Mouse (Mus musculus) heart, embryonic 11.5 days (tissue): ENCODE results near the gene Fam193a. TPM values are rescaled to one million over a fixed set of nuclear protein-coding genes. Genes with fewer than 3 reads are reported as not detected.

Experiments used
- ATAC-seq: fragments of 200-750 bp; cut with Nextera tagmentation; replicated peaks from 2 replicates; pipeline ENCODE4 v1.8.0; 2017; ENCODE audit warnings: moderate library complexity; ENCODE audit not compliant: insufficient number of reproducible peaks, low FRiP score, low TSS enrichment
- H3K27ac ChIP-seq: fragments of 300-500 bp; sonication (generic); 2 replicates; pipeline ENCODE4 v1.5.1; 2014; ENCODE audit warnings: mild to moderate bottlenecking, low read depth, low read length
- H3K27me3 ChIP-seq: fragments of 300-500 bp; sonication (generic); 2 replicates; pipeline ENCODE4 v1.6.1; 2014; ENCODE audit warnings: mild to moderate bottlenecking, low read length, mixed read lengths; ENCODE audit not compliant: control insufficient read depth, insufficient read depth
- H3K36me3 ChIP-seq: fragments of 300-500 bp; sonication (generic); 2 replicates; pipeline ENCODE4 v1.6.1; 2014; ENCODE audit warnings: mild to moderate bottlenecking, low read length, moderate library complexity, mixed read lengths; ENCODE audit not compliant: control insufficient read depth, insufficient read depth
- H3K4me1 ChIP-seq: fragments of 300-500 bp; sonication (generic); 2 replicates; pipeline ENCODE4 v1.6.1; 2014; ENCODE audit warnings: low read length; ENCODE audit not compliant: control insufficient read depth, insufficient read depth
- H3K4me2 ChIP-seq: fragments of 300-500 bp; sonication (generic); 2 replicates; pipeline ENCODE4 v1.6.1; 2014; ENCODE audit warnings: mild to moderate bottlenecking, moderate library complexity
- H3K4me3 ChIP-seq: fragments of 300-500 bp; sonication (generic); 2 replicates; pipeline ENCODE4 v1.5.1; 2014; ENCODE audit warnings: low read depth, low read length
- H3K9ac ChIP-seq: fragments of 300-500 bp; sonication (generic); 2 replicates; pipeline ENCODE4 v1.6.1; 2014; ENCODE audit warnings: mild to moderate bottlenecking, low read depth, low read length, moderate library complexity
- H3K9me3 ChIP-seq: fragments of 300-500 bp; sonication (generic); replicated peaks from 2 replicates; pipeline ENCODE4 v1.6.1; 2016; ENCODE audit warnings: low read length; ENCODE audit not compliant: control insufficient read depth
- WGBS: fragments of 180-500 bp; shearing (Covaris S2); extraction: QIAGEN DNeasy Blood & Tissue Kit; methylation state at CpG from one replicate; pipeline ENCODE4 v1.1.7; 2014; ENCODE audit not compliant: insufficient replicate concordance; 5-methylcytosine and 5-hydroxymethylcytosine counted together
- polyA plus RNA-seq: library from polyadenylated mRNA; unstranded; fragments of >200 nt; fragmentation: Nextera tagmentation; extraction: Ambion mirVana; gene quantifications from 2 replicates; pipeline ENCODE4 v1.2.1, GENCODE M21; 2014

Gene Fam193a
- polyA plus RNA-seq, 1 experiment from 2014 or later, result 12.0 TPM

- WGBS, result 33% methylated on average over 8 of the region's 8 CpGs
- Histone ChIP-seq H3K4me2 (peak overlapping the region; percentile 71), H3K27me3 (no peaks in the 10 kb centered on the region), H3K9me3 (no peaks in the 10 kb centered on the region), H3K4me3 (peak overlapping the region; percentile 96), H3K9ac (peak overlapping the region; percentile 88), H3K36me3 (no peaks in the 10 kb centered on the region), H3K27ac (no peak overlapping the region), H3K4me1 (peaks cover 16% of the 10 kb centered on the region)
- ATAC-seq, result no peak
Measured at GRCm38 (mm10) chr5:34370840-34371239, 1.1 kb downstream of the Fam193a start.

- no peaks in the 10 kb centered on the region for H3K36me3 ChIP-seq
- H3K9me3 ChIP-seq, result no peaks in the 10 kb centered on the region
- H3K4me1 ChIP-seq, result peaks cover 16% of the 10 kb centered on the region
- H3K4me3 ChIP-seq, result no peak overlapping the region
- no peak for ATAC-seq
- peak overlapping the region; percentile 2; the same call in 1 of the 2 replicates for H3K4me2 ChIP-seq
- H3K9ac ChIP-seq, result no peak overlapping the region
- H3K27me3 ChIP-seq, result no peaks in the 10 kb centered on the region
- H3K27ac ChIP-seq, result no peak overlapping the region
Measured at GRCm38 (mm10) chr5:34372141-34372540, 2.4 kb downstream of the Fam193a start.

- no peak for ATAC-seq
- H3K27ac ChIP-seq, result no peak overlapping the region
- H3K4me2 ChIP-seq, result no peak overlapping the region; the same call in 1 of the 2 replicates
- H3K9ac ChIP-seq, result no peak overlapping the region
- no peaks in the 10 kb centered on the region for H3K36me3 ChIP-seq
- H3K27me3 ChIP-seq, result no peaks in the 10 kb centered on the region
- H3K4me1 ChIP-seq, result peaks cover 16% of the 10 kb centered on the region
- H3K9me3 ChIP-seq, result no peaks in the 10 kb centered on the region
- no peak overlapping the region for H3K4me3 ChIP-seq
Measured at GRCm38 (mm10) chr5:34372541-34372940, 2.8 kb downstream of the Fam193a start.

GRCm38 (mm10) chr5:34378787-34379186 is 9.1 kb downstream of the Fam193a start:
- H3K27me3 ChIP-seq, result no peaks in the 10 kb centered on the region
- H3K4me3 ChIP-seq, result no peak overlapping the region
- ATAC-seq, result no peak
- no peak overlapping the region for H3K4me2 ChIP-seq
- no peak overlapping the region for H3K9ac ChIP-seq
- H3K4me1 ChIP-seq, result 0 out of 2 replicates have a peak, but pooled peaks cover 4% of the 10 kb centered on the region
- H3K27ac ChIP-seq, result no peak overlapping the region
- H3K9me3 ChIP-seq, result no peaks in the 10 kb centered on the region
- H3K36me3 ChIP-seq, result no peaks in the 10 kb centered on the region

- Histone ChIP-seq H3K4me1 (0 out of 2 replicates have a peak, but pooled peaks cover 4% of the 10 kb centered on the region), H3K9ac (no peak overlapping the region), H3K27ac (no peak overlapping the region), H3K9me3 (no peaks in the 10 kb centered on the region), H3K4me3 (no peak overlapping the region), H3K27me3 (no peaks in the 10 kb centered on the region), H3K4me2 (no peak overlapping the region), H3K36me3 (no peaks in the 10 kb centered on the region; the same call in 1 of the 2 replicates)
- ATAC-seq, result no peak
- WGBS, result 91% methylated on average over 2 of the region's 2 CpGs
Measured at GRCm38 (mm10) chr5:34381700-34382099, 12.0 kb downstream of the Fam193a start.

GRCm38 (mm10) chr5:34385616-34386015 is 15.9 kb downstream of the Fam193a start:
- Histone ChIP-seq H3K4me1 (no peaks in the 10 kb centered on the region), H3K4me3 (no peak overlapping the region), H3K9ac (no peak overlapping the region), H3K4me2 (no peak overlapping the region), H3K27me3 (no peaks in the 10 kb centered on the region), H3K27ac (no peak overlapping the region), H3K36me3 (no peaks in the 10 kb centered on the region; the same call in 1 of the 2 replicates), H3K9me3 (no peaks in the 10 kb centered on the region)
- ATAC-seq, result no peak
- 98% methylated on average over 5 of the region's 5 CpGs for WGBS

- H3K4me3 ChIP-seq, result no peak overlapping the region
- no peaks in the 10 kb centered on the region for H3K4me1 ChIP-seq
- H3K9me3 ChIP-seq, result no peaks in the 10 kb centered on the region
- no peak overlapping the region for H3K9ac ChIP-seq
- H3K36me3 ChIP-seq, result no peaks in the 10 kb centered on the region; the same call in 1 of the 2 replicates
- ATAC-seq, result no peak
- no peak overlapping the region for H3K4me2 ChIP-seq
- WGBS, result 91% methylated on average over 2 of the region's 2 CpGs
- no peaks in the 10 kb centered on the region for H3K27me3 ChIP-seq
- H3K27ac ChIP-seq, result no peak overlapping the region
Measured at GRCm38 (mm10) chr5:34386744-34387143, 17.0 kb downstream of the Fam193a start.

- Histone ChIP-seq H3K27me3 (no peaks in the 10 kb centered on the region), H3K9me3 (no peaks in the 10 kb centered on the region), H3K4me1 (0 out of 2 replicates have a peak, but pooled peaks cover 5% of the 10 kb centered on the region), H3K4me3 (no peak overlapping the region), H3K4me2 (no peak overlapping the region), H3K9ac (no peak overlapping the region), H3K36me3 (no peaks in the 10 kb centered on the region), H3K27ac (no peak overlapping the region)
- ATAC-seq, result no peak
- 90% methylated on average over 8 of the region's 8 CpGs for WGBS
Measured at GRCm38 (mm10) chr5:34393251-34393650, 23.5 kb downstream of the Fam193a start.

GRCm38 (mm10) chr5:34395347-34395746 is 25.6 kb downstream of the Fam193a start:
- H3K9me3 ChIP-seq, result no peaks in the 10 kb centered on the region
- ATAC-seq, result no peak
- no peaks in the 10 kb centered on the region for H3K36me3 ChIP-seq
- no peak overlapping the region for H3K9ac ChIP-seq
- H3K27me3 ChIP-seq, result no peaks in the 10 kb centered on the region
- 88% methylated on average over 1 of the region's 1 CpGs for WGBS
- no peak overlapping the region for H3K27ac ChIP-seq
- 0 out of 2 replicates have a peak, but pooled peaks cover 5% of the 10 kb centered on the region for H3K4me1 ChIP-seq
- H3K4me3 ChIP-seq, result no peak overlapping the region
- no peak overlapping the region for H3K4me2 ChIP-seq
